Mouse (Mus musculus): ENCODE data around the gene 4933405O20Rik. TPM values are rescaled to one million over a fixed set of nuclear protein-coding genes. Genes with fewer than 3 reads are reported as not detected.

Gene 4933405O20Rik
- not detected in 3 replicates for total RNA-seq (2017)

- ATAC-seq (replicated peaks; ENCODE audit: insufficient number of reproducible peaks, low FRiP score, low TSS enrichment, poor library complexity, severe bottlenecking), result no peak
Observed at GRCm38 (mm10) chr7:50598890-50599289, at the start of gene 4933405O20Rik. Gene 4933405O20Rik, plus strand, starts transcription at chr7:50599190.

- no peak for ATAC-seq (replicated peaks; ENCODE audit: insufficient number of reproducible peaks, low FRiP score, low TSS enrichment, poor library complexity, severe bottlenecking)
Observed at GRCm38 (mm10) chr7:50549572-50549971, 49.4 kb upstream of the 4933405O20Rik start.

GRCm38 (mm10) chr7:50551426-50551825, 47.6 kb upstream of the 4933405O20Rik start:
- ATAC-seq (replicated peaks; ENCODE audit: insufficient number of reproducible peaks, low FRiP score, low TSS enrichment, poor library complexity, severe bottlenecking), result no peak

DNA sequence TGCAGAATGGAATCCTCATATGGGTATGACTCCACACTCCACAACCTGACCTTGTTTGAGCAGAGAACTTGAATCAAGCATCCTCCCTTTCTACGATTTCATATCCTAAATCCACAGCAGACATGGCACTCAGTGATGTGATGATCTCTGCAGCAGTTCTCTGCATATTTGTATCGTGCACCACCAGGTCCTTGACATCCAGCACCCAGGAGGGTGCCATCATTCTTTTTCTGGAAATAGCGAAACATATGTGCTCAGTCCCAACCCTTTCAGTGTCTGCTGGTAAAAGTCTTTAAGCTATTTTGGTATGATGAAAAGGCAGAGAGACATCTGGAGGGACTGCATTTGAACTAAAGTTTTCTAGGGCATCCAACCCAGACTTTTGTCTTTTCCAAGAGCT, 36.3 kb upstream of the 4933405O20Rik start:
- no peak for ATAC-seq (replicated peaks; ENCODE audit: insufficient number of reproducible peaks, low FRiP score, low TSS enrichment, poor library complexity, severe bottlenecking)

DNA sequence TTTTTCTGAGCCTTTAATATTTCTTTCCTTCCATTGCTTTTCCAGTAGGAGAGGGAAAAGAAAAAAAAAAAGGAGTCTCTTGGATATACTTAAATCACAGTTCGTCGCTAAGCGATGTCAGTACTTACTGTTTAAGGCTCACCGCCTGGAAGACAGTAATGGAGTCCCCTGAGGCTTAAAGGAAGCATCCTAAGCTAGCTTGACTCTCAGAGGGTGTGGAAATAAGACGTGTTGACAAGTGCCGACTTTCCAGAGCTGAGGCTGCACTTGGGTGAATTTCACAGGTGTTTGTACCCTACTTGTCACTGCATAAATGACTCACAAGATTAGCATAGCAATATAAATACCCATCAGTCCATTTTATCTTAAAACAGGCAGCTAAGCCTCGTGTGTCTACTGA, 25.1 kb upstream of the 4933405O20Rik start:
- ATAC-seq (replicated peaks; ENCODE audit: insufficient number of reproducible peaks, low FRiP score, low TSS enrichment, poor library complexity, severe bottlenecking), result no peak

DNA sequence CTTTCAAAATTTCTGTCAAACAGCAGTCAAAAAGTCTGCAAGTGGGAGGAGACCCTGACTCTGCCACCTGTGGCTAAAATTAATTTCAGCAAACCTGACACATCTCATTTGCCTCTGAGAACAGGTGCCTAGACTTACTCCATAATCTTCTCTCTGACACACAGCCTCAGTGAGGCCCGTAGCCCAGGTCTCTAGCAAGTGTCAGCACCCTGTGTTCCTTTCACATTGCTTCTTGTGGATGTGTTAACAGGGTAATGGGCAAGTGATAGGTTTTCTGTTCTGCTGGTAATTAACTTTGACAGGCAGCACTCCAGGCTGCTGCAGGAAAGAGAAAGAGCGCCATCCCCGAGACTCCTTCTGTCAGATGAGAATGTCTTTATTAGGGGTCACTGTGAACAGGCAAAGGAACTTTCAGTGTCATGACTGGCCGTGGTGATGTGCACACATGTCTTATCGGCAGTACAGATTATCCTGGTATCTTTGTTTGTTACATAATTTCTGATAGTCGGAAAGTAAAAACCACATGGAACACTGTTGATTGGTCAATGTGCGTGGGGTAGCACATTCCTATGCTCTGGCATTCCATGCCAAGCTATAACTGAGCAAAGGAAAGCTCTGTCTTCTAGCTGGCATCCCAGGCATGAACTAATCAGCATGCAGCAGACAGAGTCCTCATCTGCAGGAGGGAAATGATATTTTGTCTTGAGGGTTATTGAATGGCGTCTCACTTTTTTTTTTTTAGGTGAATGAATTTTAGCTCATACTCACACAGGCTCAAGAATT, 10.2 kb upstream of the 4933405O20Rik start:
- no peak for ATAC-seq (replicated peaks; ENCODE audit: insufficient number of reproducible peaks, low FRiP score, low TSS enrichment, poor library complexity, severe bottlenecking)

DNA sequence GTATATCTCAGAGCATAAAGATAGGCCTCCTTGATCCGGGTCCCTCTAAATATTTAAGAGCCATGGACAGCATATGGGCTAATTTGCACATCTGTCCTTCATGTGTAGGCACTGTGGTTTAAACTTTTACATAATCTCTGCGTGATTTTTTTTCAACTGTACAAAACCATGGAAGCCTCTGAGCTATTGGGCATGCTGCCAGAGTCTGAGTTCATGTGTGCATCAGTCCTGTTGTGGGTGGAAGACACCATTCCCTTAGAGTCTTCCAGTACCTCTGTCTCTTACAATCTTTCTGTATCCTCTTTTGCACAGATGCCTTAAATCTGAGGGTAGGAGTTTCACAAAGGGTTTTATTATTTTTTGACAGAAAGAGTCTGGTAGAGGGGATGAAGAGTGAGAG, 15.1 kb downstream of the 4933405O20Rik start:
- ATAC-seq (replicated peaks; ENCODE audit: insufficient number of reproducible peaks, low FRiP score, low TSS enrichment, poor library complexity, severe bottlenecking), result no peak

DNA sequence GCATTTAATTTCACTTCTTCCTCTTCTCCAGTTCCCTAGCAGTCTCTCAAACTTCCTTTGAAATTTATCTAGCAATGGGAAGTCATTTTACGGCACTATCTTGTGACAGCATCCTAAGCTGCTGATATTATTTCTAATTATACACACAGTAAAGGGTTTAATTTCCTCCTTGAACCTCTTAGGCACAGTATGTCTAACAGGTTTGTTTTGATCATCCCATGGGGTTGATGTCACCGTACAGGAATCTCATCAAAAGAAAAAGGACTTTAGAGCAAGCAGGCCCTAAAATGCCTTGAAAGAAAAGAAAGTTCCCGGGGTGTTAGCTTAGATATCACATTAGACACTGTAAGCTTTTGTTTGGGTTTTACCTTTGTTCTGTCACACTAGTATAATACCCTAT, 30.2 kb downstream of the 4933405O20Rik start:
- no peak for ATAC-seq (replicated peaks; ENCODE audit: insufficient number of reproducible peaks, low FRiP score, low TSS enrichment, poor library complexity, severe bottlenecking)

- no peak for ATAC-seq (replicated peaks; ENCODE audit: insufficient number of reproducible peaks, low FRiP score, low TSS enrichment, poor library complexity, severe bottlenecking)
Observed at GRCm38 (mm10) chr7:50633147-50633546, 34.2 kb downstream of the 4933405O20Rik start.

All from monocyte, adult 5-6 weeks (primary cell).